Mouse (Mus musculus) MEL (cell line): Measurements from ENCODE around the gene Sri. TPM values are rescaled to one million over a fixed set of nuclear protein-coding genes. Genes with fewer than 3 reads are reported as not detected.

Experiments
- DNase-seq: peaks from one replicate; pipeline ENCODE4 v3.0.0; 2011; ENCODE audit warnings: low read depth, low spot score
- H3K27ac ChIP-seq: 2 replicates; pipeline ENCODE4 v1.5.1; 2012; ENCODE audit warnings: low read depth, mild to moderate bottlenecking, control low read depth, low read length, moderate library complexity; ENCODE audit not compliant: control insufficient read depth
- H3K27me3 ChIP-seq, 2 experiments: fragments of 150-350 bp in 1 of 2; sonication (generic) in 1 of 2; 2 replicates each; pipeline ENCODE4 v1.6.1; 2012; ENCODE audit warnings: low read length in 2 of 2, mild to moderate bottlenecking in 2 of 2, improper control_type of control experiment in 1 of 2, moderate library complexity in 1 of 2; ENCODE audit not compliant: insufficient read depth in 2 of 2, control insufficient read depth in 1 of 2
- H3K36me3 ChIP-seq, 2 experiments: 2 replicates each; pipeline ENCODE4 v1.6.1; 2012 to 2014; ENCODE audit warnings: low read length in 2 of 2, improper control_type of control experiment in 1 of 2, inconsistent platforms in 1 of 2, mild to moderate bottlenecking in 1 of 2; ENCODE audit not compliant: insufficient read depth in 2 of 2, control insufficient read depth in 1 of 2
- H3K4me1 ChIP-seq, 2 experiments: fragments of 150-350 bp in 1 of 2; sonication (generic) in 1 of 2; 2 replicates each; pipeline ENCODE4 v1.6.1; 2012; ENCODE audit warnings: low read length in 2 of 2, improper control_type of control experiment in 1 of 2, mild to moderate bottlenecking in 1 of 2; ENCODE audit not compliant: insufficient read depth in 2 of 2, control insufficient read depth in 1 of 2
- H3K4me3 ChIP-seq, 2 experiments: fragments of 150-350 bp in 1 of 2; sonication (generic) in 1 of 2; 2 replicates each; pipeline ENCODE4 v1.5.1; 2012; ENCODE audit warnings: low read depth in 2 of 2, low read length in 2 of 2, mild to moderate bottlenecking in 2 of 2, moderate library complexity in 2 of 2, control low read depth in 1 of 2, improper control_type of control experiment in 1 of 2; ENCODE audit not compliant: control insufficient read depth in 1 of 2, insufficient read depth in 1 of 2
- H3K79me2 ChIP-seq: 2 replicates; pipeline ENCODE4 v1.6.1; 2012; ENCODE audit warnings: mild to moderate bottlenecking, low read length, moderate library complexity; ENCODE audit not compliant: control insufficient read depth, poor library complexity, insufficient read depth
- H3K9ac ChIP-seq: 2 replicates; pipeline ENCODE4 v1.6.1; 2012; ENCODE audit warnings: low read depth, mild to moderate bottlenecking, control low read depth, low read length, moderate library complexity; ENCODE audit not compliant: control insufficient read depth, poor library complexity, severe bottlenecking
- H3K9me3 ChIP-seq: fragments of 150-350 bp; sonication (generic); replicated peaks from 2 replicates; pipeline ENCODE4 v1.6.1; 2012; ENCODE audit warnings: mild to moderate bottlenecking, low read length, improper control_type of control experiment, moderate library complexity; ENCODE audit not compliant: insufficient read depth
- CHD2 ChIP-seq: IDR thresholded peaks from 2 replicates; pipeline ENCODE4 v1.6.1; 2011; ENCODE audit warnings: low read length, improper control_type of control experiment
- E2F4 ChIP-seq: IDR thresholded peaks from 2 replicates; pipeline ENCODE4 v1.6.1; 2011; ENCODE audit warnings: low read depth, low read length, improper control_type of control experiment, borderline replicate concordance
- EP300 ChIP-seq, 2 experiments: IDR thresholded peaks; 2 replicates each; pipeline ENCODE4 v1.6.1; 2011; ENCODE audit warnings: improper control_type of control experiment in 2 of 2, low read length in 2 of 2, low read depth in 1 of 2, mild to moderate bottlenecking in 1 of 2
- GABPA ChIP-seq: IDR thresholded peaks from 2 replicates; pipeline ENCODE4 v1.6.1; 2012; ENCODE audit warnings: low read depth, mild to moderate bottlenecking, inconsistent platforms, low read length, improper control_type of control experiment, moderate library complexity
- GATA1 ChIP-seq: IDR thresholded peaks from 2 replicates; pipeline ENCODE4 v1.6.1; 2011; ENCODE audit warnings: low read depth, low read length, improper control_type of control experiment
- HCFC1 ChIP-seq: IDR thresholded peaks from 2 replicates; pipeline ENCODE4 v1.6.1; 2012; ENCODE audit warnings: low read depth, mild to moderate bottlenecking, inconsistent platforms, low read length, improper control_type of control experiment, moderate library complexity
- JUND ChIP-seq: IDR thresholded peaks from 2 replicates; pipeline ENCODE4 v1.6.1; 2011; ENCODE audit warnings: low read depth, mild to moderate bottlenecking, improper control_type of control experiment, low read length
- MAX ChIP-seq: IDR thresholded peaks from 2 replicates; pipeline ENCODE4 v1.6.1; 2011; ENCODE audit warnings: low read length, improper control_type of control experiment
- MAZ ChIP-seq: IDR thresholded peaks from 2 replicates; pipeline ENCODE4 v1.6.1; 2012; ENCODE audit warnings: low read depth, mild to moderate bottlenecking, inconsistent platforms, low read length, improper control_type of control experiment
- MEF2A ChIP-seq: IDR thresholded peaks from 2 replicates; pipeline ENCODE4 v1.6.1; 2014; ENCODE audit warnings: low read depth, mild to moderate bottlenecking, inconsistent platforms, low read length, improper control_type of control experiment; ENCODE audit not compliant: poor library complexity, insufficient replicate concordance, severe bottlenecking; ENCODE audit errors: extremely low read depth
- MXI1 ChIP-seq: IDR thresholded peaks from 2 replicates; pipeline ENCODE4 v1.6.1; 2011; ENCODE audit warnings: mild to moderate bottlenecking, low read depth, low read length, improper control_type of control experiment
- MYB ChIP-seq: IDR thresholded peaks from 2 replicates; pipeline ENCODE4 v1.6.1; 2011; ENCODE audit warnings: mild to moderate bottlenecking, low read depth, low read length, improper control_type of control experiment
- NELFE ChIP-seq: IDR thresholded peaks from 2 replicates; pipeline ENCODE4 v1.6.1; 2011; ENCODE audit warnings: low read depth, low read length, improper control_type of control experiment
- NRF1 ChIP-seq: IDR thresholded peaks from 2 replicates; pipeline ENCODE4 v1.6.1; 2014; ENCODE audit warnings: low read depth, mild to moderate bottlenecking, inconsistent platforms, low read length, improper control_type of control experiment, moderate library complexity; ENCODE audit not compliant: poor library complexity, insufficient read depth, severe bottlenecking
- POLR2A ChIP-seq, 2 experiments: IDR thresholded peaks; 2 replicates each; pipeline ENCODE4 v1.6.1; 2011 to 2012; ENCODE audit warnings: low read length in 2 of 2, mild to moderate bottlenecking in 2 of 2, control low read depth in 1 of 2, improper control_type of control experiment in 1 of 2, low read depth in 1 of 2, moderate library complexity in 1 of 2; ENCODE audit not compliant: control insufficient read depth in 1 of 2, insufficient read depth in 1 of 2, poor library complexity in 1 of 2
- POLR2AphosphoS2 ChIP-seq: IDR thresholded peaks from 2 replicates; pipeline ENCODE4 v1.6.1; 2011; ENCODE audit warnings: low read length, improper control_type of control experiment
- RAD21 ChIP-seq: IDR thresholded peaks from 2 replicates; pipeline ENCODE4 v1.6.1; 2011; ENCODE audit warnings: mild to moderate bottlenecking, low read depth, low read length, improper control_type of control experiment
- RCOR1 ChIP-seq: IDR thresholded peaks from 2 replicates; pipeline ENCODE4 v1.6.1; 2012; ENCODE audit warnings: low read depth, mild to moderate bottlenecking, inconsistent platforms, low read length, improper control_type of control experiment
- SIN3A ChIP-seq: IDR thresholded peaks from 2 replicates; pipeline ENCODE4 v1.6.1; 2012; ENCODE audit warnings: low read length, improper control_type of control experiment, inconsistent platforms
- SMC3 ChIP-seq: IDR thresholded peaks from 2 replicates; pipeline ENCODE4 v1.6.1; 2011; ENCODE audit warnings: low read depth, low read length, improper control_type of control experiment
- TAL1 ChIP-seq: IDR thresholded peaks from 2 replicates; pipeline ENCODE4 v1.6.1; 2012; ENCODE audit warnings: mild to moderate bottlenecking, inconsistent platforms, low read length, moderate library complexity, mixed read lengths
- TBP ChIP-seq: IDR thresholded peaks from 2 replicates; pipeline ENCODE4 v1.8.0; 2011; ENCODE audit warnings: low read depth, low read length, improper control_type of control experiment
- TCF12 ChIP-seq: IDR thresholded peaks from 2 replicates; pipeline ENCODE4 v1.6.1; 2014; ENCODE audit warnings: low read depth, mild to moderate bottlenecking, inconsistent platforms, low read length, improper control_type of control experiment, moderate library complexity
- UBTF ChIP-seq: IDR thresholded peaks from 2 replicates; pipeline ENCODE4 v1.6.1; 2012; ENCODE audit warnings: low read depth, mild to moderate bottlenecking, inconsistent platforms, low read length, improper control_type of control experiment, moderate library complexity, borderline replicate concordance; ENCODE audit not compliant: insufficient read depth
- USF1 ChIP-seq: IDR thresholded peaks from 2 replicates; pipeline ENCODE4 v1.6.1; 2014; ENCODE audit warnings: low read depth, mild to moderate bottlenecking, inconsistent platforms, low read length, improper control_type of control experiment, moderate library complexity
- ZC3H11A ChIP-seq: IDR thresholded peaks from 2 replicates; pipeline ENCODE4 v1.6.1; 2012; ENCODE audit warnings: low read depth, mild to moderate bottlenecking, inconsistent platforms, low read length, improper control_type of control experiment
- ZKSCAN1 ChIP-seq: IDR thresholded peaks from 2 replicates; pipeline ENCODE4 v1.6.1; 2012; ENCODE audit warnings: low read depth, mild to moderate bottlenecking, inconsistent platforms, low read length, improper control_type of control experiment, moderate library complexity
- ZMIZ1 ChIP-seq: IDR thresholded peaks from 2 replicates; pipeline ENCODE4 v1.6.1; 2012; ENCODE audit warnings: low read depth, mild to moderate bottlenecking, inconsistent platforms, low read length, improper control_type of control experiment, moderate library complexity
- ZNF384 ChIP-seq: IDR thresholded peaks from 2 replicates; pipeline ENCODE4 v1.6.1; 2012; ENCODE audit warnings: low read depth, mild to moderate bottlenecking, inconsistent platforms, low read length, improper control_type of control experiment
- polyA plus RNA-seq, 2 experiments: library from polyadenylated mRNA; stranded (reverse) in 1 of 2; unstranded in 1 of 2; fragments of >175 nt in 1 of 2; fragments of >200 nt in 1 of 2; gene quantifications; 2 replicates each; pipeline versions ENCODE4 v1.2.1 to v1.2.4; 2012; ENCODE audit warnings: low replicate concordance in 2 of 2, low read depth in 1 of 2; ENCODE audit not compliant: insufficient read length in 2 of 2, insufficient read depth in 1 of 2, missing spikeins in 1 of 2
- total RNA-seq: library from RNA; depleted of rRNA; stranded (reverse); fragments of 300-350 nt; gene quantifications from 2 replicates; pipeline ENCODE4 v1.2.3, GENCODE M21; 2012

Sri gene
- total and polyA plus RNA-seq, 3 experiments = 115 to 124 TPM; not detected in 1

GRCm38 (mm10) chr5:8073901-8074561, 28.2 kb downstream of the Sri start:
- TF ChIP-seq NELFE (no peak), MYB (no peak), MXI1 (no peak), GATA1 (no peak), RCOR1 (no peak), USF1 (no peak), JUND (no peak), POLR2AphosphoS2 (no peak), E2F4 (no peak), CHD2 (no peak), SMC3 (no peak), TCF12 (no peak), RAD21 (no peak), TAL1 (no peak), EP300 (IDR thresholded peaks at IDR 0.05; ENCODE audit: low read depth in 1 of 2, low read length in 2 of 2) (no peak), SIN3A (no peak), POLR2A (IDR thresholded peaks at IDR 0.05; ENCODE audit: control insufficient read depth in 1 of 2, insufficient read depth in 1 of 2, low read depth in 1 of 2, low read length in 2 of 2, poor library complexity in 1 of 2) (no peak), HCFC1 (no peak), MEF2A (no peak)
- H3K27ac ChIP-seq = no peak overlapping the region
- no peaks in the 10 kb centered on the region for H3K9me3 ChIP-seq
- no peaks in the 10 kb centered on the region for H3K4me1 ChIP-seq
- H3K9ac ChIP-seq = no peak overlapping the region
- no peaks in the 10 kb centered on the region for H3K36me3 ChIP-seq
- H3K4me3 ChIP-seq = no peak overlapping the region
- no peak for DNase-seq
- no peaks in the 10 kb centered on the region for H3K79me2 ChIP-seq
- H3K27me3 ChIP-seq = no peaks in the 10 kb centered on the region

- no peak overlapping the region for H3K4me3 ChIP-seq
- no peak overlapping the region for H3K9ac ChIP-seq
- H3K79me2 ChIP-seq = no peaks in the 10 kb centered on the region
- H3K9me3 ChIP-seq = no peaks in the 10 kb centered on the region
- H3K27ac ChIP-seq = no peak overlapping the region
- no peaks in the 10 kb centered on the region for H3K27me3 ChIP-seq
- DNase-seq = no peak
- no peaks in the 10 kb centered on the region for H3K4me1 ChIP-seq
- TF ChIP-seq ZMIZ1 (no peak), MAZ (no peak), USF1 (no peak), POLR2AphosphoS2 (no peak), NRF1 (no peak), ZKSCAN1 (no peak), ZNF384 (no peak), CHD2 (no peak), RCOR1 (no peak), RAD21 (no peak), GATA1 (no peak), JUND (no peak), UBTF (no peak), MYB (no peak), MAX (no peak), TBP (no peak), GABPA (no peak), ZC3H11A (no peak), MEF2A (no peak)
- no peaks in the 10 kb centered on the region for H3K36me3 ChIP-seq
Observed at GRCm38 (mm10) chr5:8077481-8077880, 31.6 kb downstream of the Sri start.
